Mouse (Mus musculus) ES-Bruce4 (cell line): ENCODE results near the gene Plce1.

ENCODE experiments used
- EP300 ChIP-seq: IDR thresholded peaks from 2 replicates; pipeline ENCODE4 v1.6.1; 2011; ENCODE audit warnings: low read depth, low read length; ENCODE audit not compliant: insufficient read depth
- POLR2A ChIP-seq: IDR thresholded peaks from one replicate; pipeline ENCODE4 v1.8.1; 2011; ENCODE audit warnings: low read length; ENCODE audit not compliant: insufficient read depth

DNA sequence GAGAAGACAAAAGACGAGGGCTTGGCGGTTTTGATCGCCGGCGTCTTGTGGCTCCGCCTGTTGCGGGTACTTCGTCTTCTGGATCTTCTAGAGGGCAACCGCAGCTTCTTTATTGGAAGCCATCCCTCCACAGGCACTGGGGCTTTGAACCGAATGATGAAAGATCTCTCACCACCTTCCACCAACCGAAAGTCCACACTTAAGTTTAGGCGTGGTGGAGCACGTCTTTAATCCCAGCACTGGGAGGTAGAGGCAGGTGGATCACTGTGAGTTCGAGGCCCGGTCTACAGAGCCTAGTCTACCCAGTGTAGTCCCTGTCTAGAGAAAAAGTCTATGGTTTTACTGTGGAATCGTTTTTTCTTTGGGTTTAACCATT, 338.5 kb downstream of the Plce1 start:
- TF ChIP-seq EP300, result no peak
- no peak for TF ChIP-seq POLR2A
